Mouse (Mus musculus): ENCODE measurements around the gene B3gnt2. TPM values are rescaled to one million over a fixed set of nuclear protein-coding genes. Genes with fewer than 3 reads are reported as not detected.
A peak's percentile ranks its signal among the peaks of the same experiment; 100 is the strongest.

B3gnt2 gene
- total RNA-seq, 2 experiments from 2014 or later = 2.1 to 2.4 TPM

- DNase-seq = no peak
Measured at GRCm38 (mm10) chr11:22871628-22872306, 11.0 kb upstream of the B3gnt2 start.

- DNase-seq = no peak
Measured at GRCm38 (mm10) chr11:22868582-22868981, 7.8 kb upstream of the B3gnt2 start.

GRCm38 (mm10) chr11:22867691-22868090 is 6.9 kb upstream of the B3gnt2 start:
- no peak for DNase-seq

- DNase-seq = no peak
Measured at GRCm38 (mm10) chr11:22865635-22866246, 5.0 kb upstream of the B3gnt2 start.

- DNase-seq = no peak
Measured at GRCm38 (mm10) chr11:22864305-22865060, 3.7 kb upstream of the B3gnt2 start.

- DNase-seq = no peak
Measured at GRCm38 (mm10) chr11:22863581-22863980, 2.8 kb upstream of the B3gnt2 start.

- no peak for DNase-seq
Measured at GRCm38 (mm10) chr11:22861315-22861714, 554 bp upstream of the B3gnt2 start.

- peak; percentile 89 for DNase-seq
Measured at GRCm38 (mm10) chr11:22859633-22860334, 977 bp downstream of the B3gnt2 start.

- DNase-seq = no peak
Measured at GRCm38 (mm10) chr11:22859301-22859632, 1.5 kb downstream of the B3gnt2 start.

- DNase-seq = no peak
Measured at GRCm38 (mm10) chr11:22858441-22859300, 2.1 kb downstream of the B3gnt2 start.

- DNase-seq = no peak
Measured at GRCm38 (mm10) chr11:22857705-22858440, 2.9 kb downstream of the B3gnt2 start.

- no peak for DNase-seq
Measured at GRCm38 (mm10) chr11:22857106-22857704, 3.6 kb downstream of the B3gnt2 start.

GRCm38 (mm10) chr11:22856371-22856965 is 4.3 kb downstream of the B3gnt2 start:
- no peak for DNase-seq

- no peak for DNase-seq
Measured at GRCm38 (mm10) chr11:22854571-22854970, 6.2 kb downstream of the B3gnt2 start.

- DNase-seq = no peak
Measured at GRCm38 (mm10) chr11:22853477-22854157, 7.1 kb downstream of the B3gnt2 start.

GRCm38 (mm10) chr11:22852510-22852909 is 8.3 kb downstream of the B3gnt2 start:
- DNase-seq = no peak

GRCm38 (mm10) chr11:22851416-22851815 is 9.3 kb downstream of the B3gnt2 start:
- DNase-seq = no peak

- no peak for DNase-seq
Measured at GRCm38 (mm10) chr11:22850077-22850476, 10.7 kb downstream of the B3gnt2 start.

GRCm38 (mm10) chr11:22848649-22849195 is 12.0 kb downstream of the B3gnt2 start:
- DNase-seq = no peak
